In genomic region chr11:115083376-115084139, GRCm38 (mm10) we compare ENCODE assay signal across 8 mouse cellular contexts. TPM values are rescaled to one million over a fixed set of nuclear protein-coding genes. Genes with fewer than 3 reads are reported as not detected.
DNase-seq lines count a peak whose midpoint lies in the region; ATAC-seq lines count a peak whose summit lies in the region.

No protein-coding gene starts in this region.

- H3K9ac ChIP-seq in kidney, embryonic 14.5 days (ENCODE audit: low read depth, low read length), result no peak overlapping the region
- H3K9ac ChIP-seq in liver, embryonic 13.5 days, result no peak overlapping the region
- H3K9ac ChIP-seq in neural tube, embryonic 13.5 days, result no peak overlapping the region

- H3K27me3 ChIP-seq in kidney, embryonic 14.5 days (ENCODE audit: control insufficient read depth, insufficient read depth, low read length), result peaks cover 6% of the 10 kb centered on the region
- H3K27me3 ChIP-seq in liver, embryonic 13.5 days, result peaks cover 16% of the 10 kb centered on the region
- peaks cover 17% of the 10 kb centered on the region; the same call in 1 of the 2 replicates for H3K27me3 ChIP-seq in neural tube, embryonic 13.5 days

- H3K4me1 ChIP-seq in kidney, embryonic 14.5 days (ENCODE audit: control insufficient read depth, insufficient read depth, low read length), result no peaks in the 10 kb centered on the region
- H3K4me1 ChIP-seq in liver, embryonic 13.5 days (replicated peaks), result 0 out of 2 replicates have a peak, but pooled peaks cover 5% of the 10 kb centered on the region
- H3K4me1 ChIP-seq in neural tube, embryonic 13.5 days (replicated peaks), result peaks cover 18% of the 10 kb centered on the region

- no peaks in the 10 kb centered on the region for H3K9me3 ChIP-seq in kidney, embryonic 14.5 days (ENCODE audit: control insufficient read depth, low read length)
- H3K9me3 ChIP-seq in liver, embryonic 13.5 days (replicated peaks), result no peaks in the 10 kb centered on the region
- no peaks in the 10 kb centered on the region for H3K9me3 ChIP-seq in neural tube, embryonic 13.5 days

- no peak overlapping the region for H3K4me2 ChIP-seq in kidney, embryonic 14.5 days (replicated peaks; ENCODE audit: low read depth, low read length)
- no peak overlapping the region for H3K4me2 ChIP-seq in liver, embryonic 13.5 days
- H3K4me2 ChIP-seq in neural tube, embryonic 13.5 days, result no peak overlapping the region

- no peak overlapping the region for H3K27ac ChIP-seq in kidney, embryonic 14.5 days (ENCODE audit: low read depth, low read length)
- no peak overlapping the region for H3K27ac ChIP-seq in liver, embryonic 13.5 days
- H3K27ac ChIP-seq in neural tube, embryonic 13.5 days (replicated peaks), result no peak overlapping the region

- no peak overlapping the region for H3K4me3 ChIP-seq in kidney, embryonic 14.5 days (ENCODE audit: low read length)
- H3K4me3 ChIP-seq in liver, embryonic 13.5 days (replicated peaks), result no peak overlapping the region
- no peak overlapping the region for H3K4me3 ChIP-seq in neural tube, embryonic 13.5 days

- ATAC-seq in frontal cortex, adult (ENCODE audit: low TSS enrichment), result peak; percentile 64; the same call in 1 of the 2 replicates
- ATAC-seq in kidney, embryonic 14.5 days (ENCODE audit: low FRiP score, low TSS enrichment), result peak; percentile 60; the same call in 1 of the 2 replicates
- ATAC-seq in liver, embryonic 13.5 days (ENCODE audit: low read depth), result no peak
- ATAC-seq in neural tube, embryonic 13.5 days (ENCODE audit: low read depth), result peak; percentile 49; the same call in 1 of the 2 replicates

- WGBS in kidney, embryonic 14.5 days, result 46% methylated on average over 18 of the region's 18 CpGs
- WGBS in liver, embryonic 13.5 days (ENCODE audit: insufficient replicate concordance), result 31% methylated on average over 18 of the region's 18 CpGs
- WGBS in neural tube, embryonic 13.5 days, result 43% methylated on average over 18 of the region's 18 CpGs

- peak; percentile 51 for DNase-seq in ovary, postnatal 10 days (ENCODE audit: low spot score)
- no peak for DNase-seq in ovary, adult 18-20 months (ENCODE audit: low spot score)
- peak; percentile 88 for DNase-seq in cerebellum, adult 8-10 months
- DNase-seq in liver, embryonic 13.5 days, result peak; percentile 38
- peak; percentile 86 for DNase-seq in testis, postnatal 10 days (ENCODE audit: low spot score)

- no peaks in the 10 kb centered on the region for H3K36me3 ChIP-seq in kidney, embryonic 14.5 days (ENCODE audit: control insufficient read depth, insufficient read depth, low read length)
- no peaks in the 10 kb centered on the region for H3K36me3 ChIP-seq in liver, embryonic 13.5 days
- H3K36me3 ChIP-seq in neural tube, embryonic 13.5 days, result no peaks in the 10 kb centered on the region

RNA-seq across cellular contexts. Expression of gene Rab37, which starts 7.7 kb away (rescaled TPM):
- polyA plus RNA-seq in kidney, embryonic 14.5 days (2014; fragmentation: Nextera tagmentation; extraction: Ambion mirVana), result 0.96 and 1.2 TPM in 2 replicates
- polyA plus RNA-seq in liver, embryonic 13.5 days (2015; fragmentation: Nextera tagmentation; extraction: Ambion mirVana), result 3.3 and 3.6 TPM in 2 replicates
- polyA plus RNA-seq in neural tube, embryonic 13.5 days (2015; fragmentation: Nextera tagmentation; extraction: Ambion mirVana), result 0.69 and 1.1 TPM in 2 replicates

RNA-seq across cellular contexts. Expression of gene Cd300e, which starts 21.6 kb away (rescaled TPM):
- polyA plus RNA-seq in kidney, embryonic 14.5 days (2014; fragmentation: Nextera tagmentation; extraction: Ambion mirVana), result not detected in 2 replicates
- 0.68 and 0.82 TPM in 2 replicates for polyA plus RNA-seq in liver, embryonic 13.5 days (2015; fragmentation: Nextera tagmentation; extraction: Ambion mirVana)
- polyA plus RNA-seq in neural tube, embryonic 13.5 days (2015; fragmentation: Nextera tagmentation; extraction: Ambion mirVana), result not detected in 2 replicates

RNA-seq across cellular contexts. Expression of gene Cd300ld3, which starts 35.3 kb away (rescaled TPM):
- polyA plus RNA-seq in kidney, embryonic 14.5 days (2014; fragmentation: Nextera tagmentation; extraction: Ambion mirVana), result not detected in 2 replicates
- not detected in 2 replicates for polyA plus RNA-seq in liver, embryonic 13.5 days (2015; fragmentation: Nextera tagmentation; extraction: Ambion mirVana)
- polyA plus RNA-seq in neural tube, embryonic 13.5 days (2015; fragmentation: Nextera tagmentation; extraction: Ambion mirVana), result not detected in 2 replicates

RNA-seq across cellular contexts. Expression of gene Cd300ld5, which starts 46.0 kb away (rescaled TPM):
- polyA plus RNA-seq in kidney, embryonic 14.5 days (2014; fragmentation: Nextera tagmentation; extraction: Ambion mirVana), result not detected in 2 replicates
- not detected in 2 replicates for polyA plus RNA-seq in liver, embryonic 13.5 days (2015; fragmentation: Nextera tagmentation; extraction: Ambion mirVana)
- not detected in 2 replicates for polyA plus RNA-seq in neural tube, embryonic 13.5 days (2015; fragmentation: Nextera tagmentation; extraction: Ambion mirVana)

RNA-seq across cellular contexts. Expression of gene Cd300lf, which starts 50.2 kb away (rescaled TPM):
- polyA plus RNA-seq in kidney, embryonic 14.5 days (2014; fragmentation: Nextera tagmentation; extraction: Ambion mirVana), result 0.26 TPM in 2 replicates
- polyA plus RNA-seq in liver, embryonic 13.5 days (2015; fragmentation: Nextera tagmentation; extraction: Ambion mirVana), result 0.97 TPM in 2 replicates
- 0.14 TPM in 1 of 2 replicates, not detected in the other for polyA plus RNA-seq in neural tube, embryonic 13.5 days (2015; fragmentation: Nextera tagmentation; extraction: Ambion mirVana)
